Mouse (Mus musculus): Measurements from ENCODE around the gene Htr6.

Gene Htr6

DNA sequence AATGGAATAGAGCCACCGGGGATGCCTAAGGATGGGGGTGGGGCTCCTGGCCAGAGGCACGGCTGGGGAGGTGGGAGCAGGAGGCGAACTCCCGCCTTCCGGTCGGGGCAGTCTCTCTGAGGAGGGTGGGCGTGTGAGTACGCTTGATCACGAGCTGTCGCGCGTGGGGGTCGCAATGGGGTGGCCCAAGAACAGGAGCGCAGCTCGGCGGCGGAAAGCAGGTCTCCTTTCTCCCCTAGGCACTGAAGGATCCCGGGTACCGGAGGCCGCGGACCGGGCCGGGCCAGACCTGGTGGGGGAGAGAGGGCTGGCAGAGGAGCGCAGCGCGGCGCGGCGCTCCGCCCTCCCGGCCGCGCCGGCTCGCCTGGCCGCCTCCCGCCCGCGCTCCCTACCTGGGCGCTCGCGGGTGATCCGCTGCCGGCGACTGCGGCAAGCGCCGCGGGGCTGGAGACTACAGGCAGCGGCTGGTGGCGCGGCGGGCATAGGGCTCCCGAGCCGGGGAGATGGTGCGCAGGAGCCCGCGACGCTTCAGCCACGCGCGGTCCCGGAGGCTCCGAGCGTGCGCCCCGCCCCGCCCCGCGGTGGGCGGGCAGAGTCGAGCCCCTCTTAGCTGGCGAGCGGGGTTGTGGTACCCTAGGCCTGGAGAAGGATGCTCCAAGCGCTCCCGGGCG, at the start of gene Htr6:
TSS of gene Htr6 (minus strand) at position 530 of the 671 bp plus-strand sequence.
- no peak for DNase-seq (ENCODE audit: low spot score)

DNA sequence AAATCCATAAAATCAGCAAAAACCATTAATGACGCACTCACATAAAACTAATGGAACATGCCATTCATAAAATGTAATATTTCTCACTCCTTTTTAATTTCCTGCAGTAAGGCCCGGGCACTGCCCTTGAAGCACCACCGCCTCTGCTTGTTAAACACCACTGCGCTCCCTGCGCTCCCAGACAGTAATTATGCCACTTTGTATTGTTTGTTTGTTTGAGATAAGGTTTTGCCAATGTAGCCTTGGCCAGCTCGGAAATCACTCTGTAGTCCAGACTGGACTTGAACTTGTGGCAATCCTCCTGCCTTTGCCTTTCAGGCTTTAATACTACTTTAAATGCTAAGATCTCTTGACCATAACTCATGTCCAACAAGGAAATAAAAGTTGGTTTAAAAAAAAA, 49.6 kb upstream of the Htr6 start:
- DNase-seq (ENCODE audit: low spot score), result no peak

DNA sequence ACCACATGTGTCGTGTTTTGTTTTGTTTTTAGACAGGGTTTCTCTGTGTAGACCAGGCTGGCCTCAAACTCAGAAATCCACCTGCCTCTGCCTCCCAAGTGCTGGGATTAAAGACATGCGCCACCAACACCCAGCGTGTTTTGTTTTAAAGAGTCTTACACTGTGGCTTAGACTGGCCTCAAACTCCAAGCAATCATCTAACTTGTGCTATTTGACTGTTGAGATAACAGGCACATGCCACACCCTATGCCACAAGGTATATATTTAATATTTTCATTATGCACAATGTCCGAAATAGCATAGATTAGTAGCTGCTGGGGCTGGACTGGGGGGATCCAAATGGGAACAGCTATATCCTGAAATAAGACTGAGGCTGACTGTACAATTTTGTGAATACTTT, 47.2 kb upstream of the Htr6 start:
- DNase-seq (ENCODE audit: low spot score), result no peak

DNA sequence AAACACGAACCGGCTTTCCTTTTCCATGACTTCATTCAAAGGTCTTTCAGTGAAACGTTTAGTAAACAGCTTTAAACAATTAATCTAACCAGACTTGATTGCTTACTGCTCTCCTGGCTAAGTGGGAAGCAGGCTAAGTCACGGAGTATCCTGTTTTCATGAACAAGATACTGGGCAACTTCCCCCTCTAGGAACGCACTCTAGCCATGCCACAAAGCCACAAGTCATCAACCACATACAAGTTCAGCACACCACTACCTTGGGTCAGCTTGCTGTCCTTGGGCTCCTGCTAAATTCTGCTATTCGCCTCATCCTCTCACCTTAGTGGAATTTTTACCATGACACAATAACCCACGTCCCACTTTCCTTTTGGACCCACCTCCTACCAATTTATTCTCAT, 45.6 kb upstream of the Htr6 start:
- DNase-seq (ENCODE audit: low spot score), result no peak

DNA sequence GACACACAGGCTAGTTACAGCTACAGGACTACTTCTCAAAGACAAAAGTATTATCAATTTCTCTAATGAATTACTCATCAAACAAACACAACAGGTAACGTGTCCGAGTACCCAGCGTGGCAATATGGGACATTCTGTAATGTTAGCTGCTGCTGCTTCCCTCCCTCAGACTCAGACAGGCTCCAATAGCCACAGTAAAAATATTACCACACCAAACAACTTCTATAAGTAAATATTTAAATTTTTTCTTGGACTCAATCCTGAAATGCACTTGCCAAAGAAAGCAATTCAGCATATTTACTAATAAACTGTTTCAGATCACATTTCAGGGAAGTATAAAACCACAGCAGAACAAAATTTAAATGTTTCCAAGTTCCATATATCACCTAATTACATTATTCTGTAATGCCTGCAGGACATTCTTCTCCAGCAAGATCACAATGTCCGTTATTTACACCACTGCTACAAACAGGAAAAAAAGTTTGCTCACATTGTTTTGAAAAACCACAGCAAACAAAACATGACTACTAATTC, 45.0 kb upstream of the Htr6 start:
- DNase-seq (ENCODE audit: low spot score), result no peak

DNA sequence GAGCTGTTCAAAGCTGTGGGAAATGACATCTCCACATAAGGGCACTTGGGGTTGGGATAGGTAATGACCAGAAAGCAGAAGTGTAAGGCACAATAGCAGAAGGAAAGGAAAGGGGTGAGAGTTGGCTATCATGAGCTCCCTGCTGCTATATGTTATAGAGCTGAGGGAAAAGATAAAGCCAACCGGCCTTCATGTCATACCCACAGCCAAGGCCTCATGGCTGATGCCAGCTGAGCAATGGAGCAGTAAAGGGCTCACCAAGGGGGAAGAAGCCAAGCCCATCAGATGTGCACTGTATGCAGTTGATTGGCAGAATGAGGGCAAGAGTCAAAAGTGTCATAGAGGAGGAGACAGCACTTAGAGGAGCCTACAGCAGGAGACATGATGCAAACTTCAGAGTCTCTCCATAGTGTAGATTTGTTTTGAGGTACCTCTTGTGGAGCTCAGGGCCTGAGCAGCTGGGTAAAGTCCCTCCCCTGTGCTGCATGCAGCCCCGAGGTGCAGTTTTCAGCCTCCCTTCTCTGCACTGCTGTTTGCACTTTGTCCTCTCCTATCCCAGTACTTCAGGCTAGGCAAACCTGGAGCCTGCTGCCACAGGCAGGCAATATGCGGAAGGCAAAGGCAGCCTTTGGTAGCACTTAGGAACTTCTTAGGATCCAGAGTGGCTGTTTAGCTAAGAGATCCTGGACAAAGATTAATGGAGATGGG, 41.1 kb upstream of the Htr6 start:
- no peak for DNase-seq (ENCODE audit: low spot score)

DNA sequence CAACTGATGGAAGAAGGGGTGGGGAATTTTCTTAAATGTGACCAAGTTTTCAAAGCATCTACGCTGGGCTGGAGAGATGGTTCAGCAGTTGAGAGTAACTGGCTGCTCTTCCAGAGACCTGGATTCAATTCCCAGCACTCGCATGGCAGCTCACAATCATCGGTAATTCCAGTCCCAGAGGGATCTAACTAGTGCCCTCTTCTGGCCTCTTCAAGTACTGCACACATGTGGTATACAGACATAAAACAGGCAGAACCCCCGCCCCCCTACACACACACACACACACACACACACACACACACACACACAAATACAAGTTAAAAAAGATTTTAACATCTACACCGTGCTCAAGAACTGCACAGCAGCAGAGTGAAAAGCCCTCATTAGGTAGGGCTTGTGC, 40.4 kb upstream of the Htr6 start:
- no peak for DNase-seq (ENCODE audit: low spot score)

DNA sequence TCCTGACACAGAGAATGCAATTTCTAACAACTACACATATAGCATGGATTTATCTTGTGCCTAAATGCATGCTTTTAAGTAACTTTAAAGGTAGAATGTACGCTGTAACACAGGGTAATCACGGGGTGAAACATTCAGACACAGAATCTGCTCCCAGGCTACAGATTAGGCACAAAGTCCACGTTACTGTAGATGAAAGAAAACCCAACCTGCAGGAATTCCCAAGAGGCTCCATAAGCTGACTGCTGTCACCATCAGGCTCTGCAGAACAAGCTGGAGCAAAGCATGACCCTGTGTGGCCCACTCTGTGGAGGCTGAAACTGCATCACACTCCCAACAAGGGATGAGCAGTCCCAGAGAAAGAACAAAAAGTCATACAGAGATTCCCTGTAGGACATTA, 37.1 kb upstream of the Htr6 start:
- no peak for DNase-seq (ENCODE audit: low spot score)

DNA sequence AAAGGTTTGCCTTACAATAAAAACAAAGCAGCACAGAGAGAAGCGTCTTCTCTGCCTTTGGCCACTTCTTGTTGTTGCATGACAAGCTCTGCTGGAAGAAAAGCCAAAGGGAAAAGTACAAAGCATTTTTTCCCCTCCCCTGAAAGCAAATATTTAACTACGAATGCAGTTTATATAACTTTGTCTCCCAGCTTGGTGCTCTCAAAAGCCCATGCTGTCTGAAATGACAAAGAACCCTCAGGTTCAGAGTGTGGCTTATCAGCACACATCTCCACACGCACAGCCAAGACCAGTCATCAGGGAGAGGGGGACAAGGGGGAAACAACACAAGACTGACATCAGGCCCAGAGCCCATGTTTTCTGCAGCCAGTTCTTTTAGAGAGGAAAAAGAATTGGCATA, 36.1 kb upstream of the Htr6 start:
- DNase-seq (ENCODE audit: low spot score), result no peak

DNA sequence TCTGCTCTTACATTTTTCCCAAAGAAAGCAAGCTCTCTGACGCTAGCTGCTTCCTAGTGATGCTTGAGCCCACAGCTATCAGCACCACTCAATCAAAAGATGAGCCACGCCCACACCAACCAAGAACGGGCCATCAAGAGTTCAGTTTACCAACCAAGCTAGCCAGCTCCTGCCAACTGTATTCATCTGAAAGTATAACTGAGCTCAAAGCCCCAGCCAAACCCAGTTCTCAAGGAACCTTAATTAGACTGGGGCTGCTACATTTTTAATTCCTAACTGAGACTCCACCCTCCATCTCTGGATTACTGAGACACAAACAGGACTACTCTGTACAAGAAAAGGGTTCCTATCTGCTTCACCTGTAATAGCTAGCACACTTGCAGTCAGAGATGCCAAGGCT, 35.5 kb upstream of the Htr6 start:
- no peak for DNase-seq (ENCODE audit: low spot score)

DNA sequence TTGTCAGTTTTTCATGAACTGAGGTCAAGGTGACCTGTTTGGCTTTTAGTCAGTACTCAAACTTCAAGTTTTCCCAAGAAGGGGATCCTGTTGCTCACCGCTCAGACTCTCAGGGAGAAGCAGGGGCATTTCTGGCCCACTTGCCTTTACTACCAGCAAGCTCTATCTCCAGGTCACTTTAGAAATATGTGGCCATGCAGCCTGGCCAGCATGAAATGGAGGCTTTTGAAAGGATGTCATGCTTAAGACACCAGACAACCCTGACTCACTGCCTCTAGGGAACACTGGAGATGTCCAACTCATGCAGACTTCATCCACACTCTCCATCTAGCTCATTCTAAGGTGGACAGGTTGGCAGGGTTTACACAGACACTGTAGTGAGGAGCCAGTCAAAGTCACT, 30.1 kb upstream of the Htr6 start:
- DNase-seq (ENCODE audit: low spot score), result no peak

DNA sequence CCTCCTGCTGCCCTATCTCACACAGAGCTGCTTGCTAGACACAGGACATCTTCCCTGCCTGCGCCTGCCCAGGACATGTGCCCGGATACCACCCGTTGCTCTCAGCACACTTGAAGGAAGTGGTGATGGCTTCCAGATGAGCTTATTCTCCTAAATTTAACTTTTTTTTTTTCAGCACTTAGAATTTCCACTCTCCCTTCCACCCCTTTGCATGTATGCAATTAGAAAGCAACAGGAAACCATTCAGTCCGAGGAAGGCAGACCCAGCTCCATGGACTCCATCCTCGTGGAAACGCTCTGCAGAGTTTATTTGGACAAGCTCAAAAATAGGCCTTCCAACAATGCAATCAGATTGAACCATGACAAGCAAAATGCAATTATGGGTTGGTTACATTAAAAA, 26.2 kb upstream of the Htr6 start:
- no peak for DNase-seq (ENCODE audit: low spot score)

DNA sequence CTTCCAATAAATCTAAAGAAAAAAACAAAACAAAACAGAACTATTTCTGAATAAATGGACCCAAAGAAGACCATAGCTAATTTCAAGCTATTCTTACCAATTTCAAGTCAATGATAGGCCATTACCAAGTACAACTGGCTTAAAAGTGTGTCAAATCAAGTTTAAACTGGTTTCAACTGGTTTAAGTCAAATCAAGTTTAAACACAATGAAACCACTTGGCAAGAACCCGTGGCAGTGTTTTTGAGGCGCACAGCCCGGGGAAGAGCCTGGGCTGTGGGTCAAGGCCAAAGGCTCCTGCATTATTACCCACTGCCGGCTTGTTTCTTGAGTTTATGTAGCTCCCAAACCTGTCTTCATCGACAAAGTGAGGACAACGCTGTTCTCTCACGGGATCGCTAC, 25.0 kb upstream of the Htr6 start:
- DNase-seq (ENCODE audit: low spot score), result no peak

DNA sequence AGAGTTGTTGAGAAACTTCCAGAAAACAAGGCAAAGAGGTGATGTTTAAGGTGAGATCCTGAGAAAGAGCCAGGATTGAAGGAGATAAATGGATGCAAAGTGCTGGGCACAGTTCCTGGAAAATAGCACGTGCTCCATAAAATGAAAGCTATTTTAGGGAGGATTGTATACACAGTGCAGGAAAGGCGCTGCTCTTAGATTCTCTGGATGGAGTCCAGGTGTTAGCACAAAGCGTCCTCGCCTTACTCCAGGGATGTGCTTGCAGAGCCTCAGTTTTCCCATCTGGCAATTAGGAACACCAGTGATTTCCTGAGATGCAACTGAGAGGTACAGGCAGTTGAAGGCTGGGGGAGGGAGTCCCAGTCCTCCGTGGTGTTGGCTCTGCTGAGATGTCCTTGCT, 20.8 kb upstream of the Htr6 start:
- no peak for DNase-seq (ENCODE audit: low spot score)

DNA sequence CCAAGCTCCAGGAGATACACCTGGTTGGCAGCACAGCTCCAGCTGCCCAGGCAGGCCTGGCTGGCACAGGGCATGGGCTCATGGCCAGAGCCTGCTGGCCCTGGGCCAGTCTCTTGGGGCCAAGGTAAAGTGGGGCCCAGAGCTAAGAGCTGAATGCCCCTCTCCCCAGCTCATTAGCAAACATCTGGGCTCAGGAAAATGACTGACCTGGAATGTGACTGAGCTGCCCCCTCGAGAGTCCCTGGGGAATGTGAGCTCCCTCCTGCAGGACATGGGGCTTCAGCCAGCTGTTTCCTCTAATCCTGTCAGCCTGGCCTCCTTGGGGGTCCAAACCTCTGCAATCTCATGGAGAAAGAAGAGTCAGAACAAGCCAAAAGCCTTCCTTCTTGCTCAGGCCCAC, 20.0 kb upstream of the Htr6 start:
- no peak for DNase-seq (ENCODE audit: low spot score)

DNA sequence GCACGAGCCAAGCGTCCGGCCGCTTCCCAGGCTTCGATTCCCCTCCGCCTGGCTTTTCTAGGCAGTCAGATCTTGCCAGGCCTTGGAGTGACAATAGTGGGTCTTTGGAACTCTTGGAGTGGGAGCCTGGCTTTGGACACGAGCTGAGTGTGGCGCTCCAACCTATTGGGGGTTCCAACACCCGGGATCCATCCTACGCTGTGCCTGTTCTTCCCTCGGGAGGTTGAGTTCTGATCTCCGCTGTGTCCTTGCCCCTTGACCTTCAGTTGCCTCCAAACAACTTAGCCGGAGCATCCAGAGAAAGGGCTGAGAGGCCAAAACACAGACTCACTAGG, 17.8 kb upstream of the Htr6 start:
- DNase-seq (ENCODE audit: low spot score), result no peak

DNA sequence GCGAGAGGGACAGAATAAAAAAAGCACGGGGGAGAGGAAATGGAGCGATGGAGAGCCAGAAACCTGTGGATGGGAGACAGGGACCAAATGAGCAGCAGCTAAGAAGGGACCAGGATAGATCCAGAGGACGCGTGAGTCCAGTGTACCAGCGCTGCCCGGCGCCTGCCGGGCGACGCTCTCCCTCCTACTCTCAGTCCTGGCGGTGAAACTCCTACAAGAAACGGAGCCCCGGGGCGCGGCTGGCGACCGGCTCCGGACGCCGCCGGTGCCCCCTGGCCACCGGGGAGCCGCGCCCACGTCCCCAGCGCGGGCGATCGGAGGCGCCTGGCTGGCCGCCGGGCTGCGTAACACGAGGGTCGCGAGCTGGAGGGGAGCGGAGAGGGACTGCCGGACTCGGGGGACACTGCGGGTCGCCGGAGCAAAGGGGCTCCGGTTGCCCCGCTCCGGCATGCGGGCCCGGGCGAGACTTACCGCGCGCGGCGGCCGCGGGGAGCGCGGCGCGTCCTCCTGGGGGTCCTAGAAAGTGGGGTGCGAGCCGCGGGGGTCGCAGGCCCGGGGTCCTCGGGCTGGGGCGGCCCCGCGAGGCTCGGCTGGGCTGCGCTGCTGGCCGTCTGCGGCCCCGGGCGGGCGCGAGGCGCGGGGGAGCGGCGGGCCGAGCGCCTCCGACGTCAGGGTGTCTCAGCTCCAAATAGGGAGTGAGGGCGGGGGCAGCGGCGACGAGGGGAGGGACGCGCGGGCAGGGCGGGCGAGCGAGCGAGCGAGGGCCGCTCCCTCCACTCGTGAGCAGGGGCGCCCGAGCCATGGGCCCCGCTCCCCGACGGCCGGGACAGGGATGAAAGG, 17.2 kb upstream of the Htr6 start, which contains the start of gene Nbl1:
TSS of gene Nbl1 (minus strand) at position 638 of the 840 bp plus-strand sequence.
- DNase-seq (ENCODE audit: low spot score), result no peak

DNA sequence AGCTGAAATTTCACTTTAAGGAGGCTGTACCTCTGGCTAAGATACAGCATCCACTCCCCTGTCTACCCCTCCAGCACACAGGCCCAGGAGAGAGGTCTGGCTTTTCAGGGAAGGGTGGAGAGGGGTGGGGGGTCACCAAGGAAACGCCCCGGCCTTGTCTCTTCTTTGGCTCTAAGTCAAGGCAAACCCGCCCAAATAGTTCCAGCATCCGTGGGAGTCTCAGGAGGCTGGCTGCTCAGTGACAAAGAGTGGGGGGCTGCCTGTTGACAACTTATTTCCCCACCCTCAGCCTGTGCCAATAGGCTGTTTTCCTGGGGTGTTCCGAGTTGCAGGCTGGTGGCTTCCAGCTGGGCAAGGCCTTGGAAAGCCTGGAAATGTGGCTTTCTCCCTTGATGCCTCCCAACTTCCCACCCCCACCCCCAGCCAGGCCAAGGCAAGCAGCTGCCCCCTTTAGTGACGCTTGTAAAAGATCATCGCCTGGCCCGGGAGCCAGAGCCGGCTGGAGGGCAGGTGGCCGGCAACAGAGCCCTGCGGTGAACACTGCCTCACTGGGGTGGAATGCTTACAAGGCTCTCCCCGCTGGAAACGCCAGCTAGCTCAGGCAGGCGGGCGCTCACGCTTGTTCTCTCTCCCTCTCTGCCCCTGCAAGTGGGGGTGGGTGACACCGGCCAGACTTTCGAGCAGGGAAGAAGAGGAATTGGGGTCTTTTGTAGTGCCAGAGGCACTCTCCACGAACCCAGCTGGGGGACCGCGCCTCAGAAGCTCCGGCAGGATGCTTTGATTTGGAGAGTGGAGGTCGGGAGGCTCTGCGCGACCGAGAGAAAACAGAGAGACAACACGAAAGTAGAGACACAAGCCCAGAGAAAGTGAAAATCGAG, 16.3 kb upstream of the Htr6 start:
- no peak for DNase-seq (ENCODE audit: low spot score)

DNA sequence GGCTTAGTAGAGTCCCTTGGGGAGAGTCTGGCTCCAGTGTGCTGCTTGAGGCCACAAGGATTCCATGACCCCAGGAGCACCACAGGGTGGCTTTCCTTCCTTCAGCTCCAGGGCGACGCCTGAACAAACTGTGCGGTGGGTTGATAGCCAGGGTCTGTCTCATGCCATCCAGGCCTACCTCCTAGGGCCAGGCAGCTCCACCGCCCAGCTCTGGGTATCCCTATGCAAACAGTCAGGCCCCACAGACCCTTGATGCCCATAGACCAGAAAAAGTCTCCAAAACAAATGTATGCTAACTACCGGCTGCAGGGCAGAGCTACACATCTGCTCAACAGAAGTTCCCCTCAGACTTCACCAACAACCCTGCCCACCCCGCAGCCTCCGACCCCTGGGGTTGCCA, 15.7 kb upstream of the Htr6 start:
- no peak for DNase-seq (ENCODE audit: low spot score)

DNA sequence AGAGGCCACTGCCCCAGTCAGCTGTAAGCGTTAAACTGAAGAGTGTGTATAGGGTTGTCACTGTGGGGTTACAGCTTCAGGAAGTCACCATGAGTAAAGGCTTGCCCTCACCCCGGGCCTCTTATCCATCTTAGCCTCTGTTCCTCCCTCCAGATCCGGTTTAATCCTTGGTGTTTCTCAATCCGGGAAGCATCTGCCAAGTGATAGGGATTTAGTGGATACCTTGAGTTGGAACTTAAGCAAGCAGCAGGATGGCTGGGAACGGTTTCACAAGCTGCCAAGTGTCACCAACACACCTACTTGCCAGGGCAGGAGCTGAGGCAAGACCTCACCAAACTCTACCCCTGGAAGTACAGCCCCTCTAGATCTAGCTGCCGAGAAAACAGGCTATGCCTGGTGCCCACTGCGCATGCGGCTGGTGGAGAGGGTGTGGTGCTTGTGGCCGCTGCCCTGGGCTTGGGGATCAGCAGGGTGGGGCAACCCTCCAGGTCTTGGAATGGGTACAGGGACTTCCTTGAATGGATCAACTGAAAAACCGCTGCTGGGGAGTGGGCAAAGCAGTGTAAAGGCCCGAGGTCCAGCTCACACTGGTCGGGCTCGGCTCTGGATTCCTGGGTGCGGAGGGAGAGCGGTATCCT, 15.1 kb upstream of the Htr6 start:
- DNase-seq (ENCODE audit: low spot score), result no peak

DNA sequence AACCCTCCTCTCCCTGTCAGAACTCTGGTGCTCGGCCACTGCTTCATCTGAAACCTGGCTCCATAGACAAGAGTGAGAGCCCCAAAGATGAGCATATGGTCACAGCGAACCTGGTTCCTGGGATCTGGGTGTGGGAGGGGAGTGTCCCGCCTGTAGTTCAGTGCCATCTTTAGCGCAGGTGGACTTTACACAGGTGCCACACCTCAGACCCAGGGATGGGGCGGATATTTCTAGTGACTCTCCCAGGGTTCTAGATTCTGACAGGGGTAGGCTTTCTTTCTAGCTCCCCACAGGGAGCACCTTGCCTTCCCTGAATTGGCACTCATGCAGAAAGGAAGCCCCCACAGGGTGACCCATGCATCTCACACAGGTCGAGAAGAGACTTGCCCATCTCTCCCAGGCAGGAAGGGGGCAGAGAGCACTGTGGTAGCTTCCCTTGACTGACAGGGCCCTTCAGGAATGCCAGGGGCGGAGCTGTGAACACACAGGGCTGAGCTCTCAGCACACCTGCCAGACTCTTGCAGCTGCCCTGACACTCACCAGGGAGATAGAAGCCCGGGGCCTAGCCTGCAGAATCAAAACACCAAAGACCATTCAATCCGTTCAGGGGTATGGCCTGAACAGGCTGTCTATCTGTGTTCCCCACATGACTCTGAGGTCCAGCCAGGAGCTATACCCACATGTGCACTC, 13.8 kb upstream of the Htr6 start:
- DNase-seq (ENCODE audit: low spot score), result no peak
